Mouse (Mus musculus) limb, embryonic 13.5 days (tissue): ENCODE data around the gene 1700067P10Rik. TPM values are rescaled to one million over a fixed set of nuclear protein-coding genes. Genes with fewer than 3 reads are reported as not detected.

Experiments
- ATAC-seq: fragments of 200-750 bp; cut with Nextera tagmentation; 2 replicates; pipeline ENCODE4 v1.8.0; 2017; ENCODE audit warnings: low read depth, moderate number of reproducible peaks, moderate TSS enrichment; ENCODE audit not compliant: low FRiP score
- H3K27ac ChIP-seq: fragments of 300-500 bp; sonication (generic); 2 replicates; pipeline ENCODE4 v1.5.1; 2015; ENCODE audit warnings: inconsistent platforms, mild to moderate bottlenecking, moderate library complexity
- H3K27me3 ChIP-seq: fragments of 300-500 bp; sonication (generic); 2 replicates; pipeline ENCODE4 v1.6.1; 2015; ENCODE audit warnings: mild to moderate bottlenecking, inconsistent platforms
- H3K36me3 ChIP-seq: fragments of 300-500 bp; sonication (generic); 2 replicates; pipeline ENCODE4 v1.6.1; 2015; ENCODE audit warnings: inconsistent platforms, mild to moderate bottlenecking, moderate library complexity
- H3K4me1 ChIP-seq: fragments of 300-500 bp; sonication (generic); 2 replicates; pipeline ENCODE4 v1.6.1; 2015; ENCODE audit warnings: inconsistent platforms
- H3K4me2 ChIP-seq: fragments of 300-500 bp; sonication (generic); replicated peaks from 2 replicates; pipeline ENCODE4 v1.6.1; 2015; ENCODE audit warnings: inconsistent platforms, mild to moderate bottlenecking, moderate library complexity
- H3K4me3 ChIP-seq: fragments of 300-500 bp; sonication (generic); 2 replicates; pipeline ENCODE4 v1.5.1; 2015; ENCODE audit warnings: moderate library complexity, mild to moderate bottlenecking, inconsistent platforms
- H3K9ac ChIP-seq: fragments of 300-500 bp; sonication (generic); 2 replicates; pipeline ENCODE4 v1.6.1; 2015; ENCODE audit warnings: mild to moderate bottlenecking, inconsistent platforms
- H3K9me3 ChIP-seq: fragments of 300-500 bp; sonication (generic); 2 replicates; pipeline ENCODE4 v1.6.1; 2016; ENCODE audit warnings: inconsistent platforms
- WGBS: fragments of 180-500 bp; shearing (Covaris S2); methylation state at CpG from one replicate; pipeline ENCODE4 v1.1.7; 2015; 5-methylcytosine and 5-hydroxymethylcytosine counted together
- polyA plus RNA-seq: library from polyadenylated mRNA; unstranded; fragments of >200 nt; fragmentation: Nextera tagmentation; extraction: Ambion mirVana; gene quantifications from 2 replicates; pipeline ENCODE4 v1.2.1, GENCODE M21; 2015

Gene 1700067P10Rik
- polyA plus RNA-seq, 1 experiment from 2014 or later: not detected

DNA sequence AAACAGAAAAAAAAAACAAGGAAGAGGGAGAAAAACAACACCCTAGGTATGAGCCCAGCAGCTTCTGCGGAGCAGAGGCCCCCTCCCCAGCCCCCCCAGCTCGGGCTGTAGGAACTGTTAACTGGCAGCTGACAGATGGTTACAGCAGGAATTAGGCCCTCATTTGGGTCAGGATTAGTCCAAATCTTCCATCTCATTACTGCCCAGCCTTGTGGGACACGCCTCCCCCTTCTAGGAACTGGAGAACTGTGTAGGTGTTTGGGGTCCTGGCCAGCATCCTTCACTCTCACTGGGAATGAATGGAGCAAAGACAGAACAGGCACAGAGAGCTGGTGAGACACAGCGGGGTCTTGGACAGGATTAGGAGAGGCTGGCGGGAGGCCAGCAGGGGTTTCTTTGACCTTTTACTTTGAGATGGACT lies 24.0 kb upstream of the 1700067P10Rik start:
- H3K36me3 ChIP-seq: no peaks in the 10 kb centered on the region
- no peak overlapping the region for H3K4me3 ChIP-seq
- peaks cover 59% of the 10 kb centered on the region for H3K4me1 ChIP-seq
- H3K27ac ChIP-seq: peak overlapping the region; percentile 94
- no peaks in the 10 kb centered on the region for H3K27me3 ChIP-seq
- WGBS: 10% methylated on average over 5 of the region's 5 CpGs
- no peaks in the 10 kb centered on the region for H3K9me3 ChIP-seq
- H3K4me2 ChIP-seq: peak overlapping the region; percentile 50
- no peak overlapping the region for H3K9ac ChIP-seq
- peak; percentile 78 for ATAC-seq

GRCm38 (mm10) chr17:48067083-48067614 lies 22.0 kb upstream of the 1700067P10Rik start:
- Histone ChIP-seq H3K27me3 (no peaks in the 10 kb centered on the region), H3K4me3 (no peak overlapping the region), H3K9ac (no peak overlapping the region), H3K9me3 (peaks cover 6% of the 10 kb centered on the region; the same call in 1 of the 2 replicates), H3K27ac (peak overlapping the region; percentile 33; the same call in 1 of the 2 replicates), H3K4me2 (no peak overlapping the region), H3K36me3 (no peaks in the 10 kb centered on the region), H3K4me1 (peaks cover 59% of the 10 kb centered on the region)
- WGBS: 73% methylated on average over 10 of the region's 10 CpGs
- ATAC-seq: no peak

- Histone ChIP-seq H3K9me3 (peaks cover 6% of the 10 kb centered on the region; the same call in 1 of the 2 replicates), H3K9ac (no peak overlapping the region), H3K4me1 (peaks cover 59% of the 10 kb centered on the region), H3K27me3 (no peaks in the 10 kb centered on the region), H3K4me2 (no peak overlapping the region), H3K27ac (peak overlapping the region; percentile 33; the same call in 1 of the 2 replicates), H3K36me3 (no peaks in the 10 kb centered on the region), H3K4me3 (no peak overlapping the region)
- WGBS: 25% methylated on average over 5 of the region's 5 CpGs
- ATAC-seq: no peak
Measured at GRCm38 (mm10) chr17:48067729-48068128, 21.4 kb upstream of the 1700067P10Rik start.

GRCm38 (mm10) chr17:48080626-48081025 lies 8.5 kb upstream of the 1700067P10Rik start:
- ATAC-seq: no peak
- H3K9ac ChIP-seq: no peak overlapping the region
- 53% methylated on average over 3 of the region's 3 CpGs for WGBS

GRCm38 (mm10) chr17:48089446-48089845 lies 327 bp downstream of the 1700067P10Rik start:
- Histone ChIP-seq H3K4me3 (no peak overlapping the region), H3K27me3 (peaks cover 5% of the 10 kb centered on the region), H3K36me3 (no peaks in the 10 kb centered on the region), H3K9me3 (0 out of 2 replicates have a peak, but pooled peaks cover 3% of the 10 kb centered on the region), H3K27ac (no peak overlapping the region), H3K4me2 (no peak overlapping the region), H3K4me1 (peaks cover 11% of the 10 kb centered on the region), H3K9ac (no peak overlapping the region)
- WGBS: 72% methylated on average over 2 of the region's 2 CpGs
- no peak for ATAC-seq

More at GRCm38 (mm10) chr17:48080626-48081025, 8.5 kb upstream of the 1700067P10Rik start:
- no peak overlapping the region for H3K27ac ChIP-seq
- H3K9me3 ChIP-seq: no peaks in the 10 kb centered on the region
- H3K4me2 ChIP-seq: no peak overlapping the region
- no peaks in the 10 kb centered on the region for H3K27me3 ChIP-seq
- no peaks in the 10 kb centered on the region for H3K36me3 ChIP-seq
- no peak overlapping the region for H3K4me3 ChIP-seq
- no peaks in the 10 kb centered on the region for H3K4me1 ChIP-seq

- H3K9ac ChIP-seq: no peak overlapping the region
- 84% methylated on average over 12 of the region's 12 CpGs for WGBS
- 0 out of 2 replicates have a peak, but pooled peaks cover 3% of the 10 kb centered on the region for H3K9me3 ChIP-seq
- H3K36me3 ChIP-seq: no peaks in the 10 kb centered on the region
- no peak for ATAC-seq
- H3K4me1 ChIP-seq: peaks cover 20% of the 10 kb centered on the region
- no peak overlapping the region for H3K4me3 ChIP-seq
- H3K27ac ChIP-seq: no peak overlapping the region
- peaks cover 13% of the 10 kb centered on the region for H3K27me3 ChIP-seq
- H3K4me2 ChIP-seq: no peak overlapping the region
Measured at GRCm38 (mm10) chr17:48090305-48090704, 1.2 kb downstream of the 1700067P10Rik start.

DNA sequence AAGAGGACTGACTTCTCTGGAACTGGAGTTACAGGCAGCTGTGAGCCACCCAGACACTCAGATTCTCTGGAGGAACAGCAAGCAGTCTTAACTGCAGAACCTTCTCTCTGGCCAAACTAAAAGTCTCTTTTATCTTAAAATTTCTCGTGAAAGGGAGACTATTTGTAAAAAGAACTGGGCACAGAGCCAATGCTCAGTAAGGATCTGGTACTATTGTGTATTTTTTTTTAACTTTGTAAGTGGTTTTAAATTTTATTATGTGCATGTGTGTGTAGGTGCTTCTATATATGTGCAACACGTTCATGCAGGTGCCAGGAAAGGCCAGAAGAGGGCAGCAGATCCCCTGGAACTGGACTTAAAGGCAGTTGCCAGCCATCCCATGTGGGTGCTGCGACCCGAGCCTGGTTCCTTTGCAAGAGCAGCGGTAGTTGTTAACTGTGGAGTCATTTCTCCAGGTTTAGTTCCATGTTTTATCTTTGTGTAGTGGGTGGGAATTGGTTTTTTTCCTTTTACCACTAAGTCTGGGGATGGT lies 4.2 kb downstream of the 1700067P10Rik start:
- H3K9ac ChIP-seq: no peak overlapping the region
- peaks cover 39% of the 10 kb centered on the region for H3K27me3 ChIP-seq
- H3K4me2 ChIP-seq: no peak overlapping the region
- peak overlapping the region; percentile 58; the same call in 1 of the 2 replicates for H3K27ac ChIP-seq
- 0 out of 2 replicates have a peak, but pooled peaks cover 3% of the 10 kb centered on the region for H3K9me3 ChIP-seq
- H3K4me1 ChIP-seq: peaks cover 50% of the 10 kb centered on the region
- 64% methylated on average over 5 of the region's 5 CpGs for WGBS
- no peaks in the 10 kb centered on the region for H3K36me3 ChIP-seq
- H3K4me3 ChIP-seq: no peak overlapping the region
- no peak for ATAC-seq

DNA sequence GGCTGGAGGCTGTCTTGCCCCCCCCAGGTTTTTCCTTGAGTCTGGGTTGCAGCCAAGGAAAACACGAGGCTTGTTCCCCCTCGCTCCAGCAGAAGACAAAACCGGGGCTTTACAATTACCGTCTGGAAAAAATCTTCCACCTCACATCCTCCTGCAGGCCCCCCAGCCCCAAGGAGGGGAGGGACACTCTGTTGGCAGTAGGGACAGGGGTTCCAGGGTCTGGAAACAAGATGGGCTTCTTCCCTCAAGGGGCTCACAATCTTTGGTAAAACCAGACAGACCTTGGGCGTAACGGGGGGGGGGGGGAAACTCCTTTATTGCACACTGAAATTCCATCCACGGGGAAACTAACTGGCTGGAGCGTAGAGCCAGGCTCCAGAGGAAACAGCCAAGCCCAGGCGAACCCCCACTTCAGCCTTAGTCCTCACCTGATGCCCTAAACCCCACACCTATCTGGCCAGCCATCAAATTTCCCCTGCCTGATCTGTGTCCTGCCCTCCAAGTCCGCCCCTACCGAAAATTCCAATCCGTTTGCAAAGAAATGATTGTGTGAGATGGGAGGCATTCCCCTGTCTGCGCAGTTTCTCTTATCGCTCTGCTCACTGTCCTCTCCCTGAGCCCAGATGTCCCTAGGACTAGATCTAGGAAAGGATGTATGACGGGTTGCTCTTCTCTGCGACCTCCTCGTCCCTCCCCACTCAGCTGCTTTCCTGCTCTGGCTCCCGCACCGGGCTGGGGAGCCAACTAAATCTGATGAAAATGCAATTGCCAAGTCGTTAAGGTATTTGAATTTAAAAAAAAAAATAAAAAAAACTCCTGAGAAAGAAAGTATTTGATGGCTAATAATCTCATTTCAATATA lies 5.9 kb downstream of the 1700067P10Rik start:
- peak overlapping the region; percentile 15; the same call in 1 of the 2 replicates for H3K4me3 ChIP-seq
- H3K4me2 ChIP-seq: peak overlapping the region; percentile 67
- WGBS: 1% methylated on average over 19 of the region's 20 CpGs
- H3K36me3 ChIP-seq: no peaks in the 10 kb centered on the region
- H3K9me3 ChIP-seq: no peaks in the 10 kb centered on the region
- peak; percentile 51 for ATAC-seq
- peak overlapping the region; percentile 43; the same call in 1 of the 2 replicates for H3K9ac ChIP-seq
- peaks cover 55% of the 10 kb centered on the region for H3K27me3 ChIP-seq
- peak overlapping the region; percentile 81 for H3K27ac ChIP-seq
- H3K4me1 ChIP-seq: peaks cover 67% of the 10 kb centered on the region

GRCm38 (mm10) chr17:48095718-48096121 lies 6.6 kb downstream of the 1700067P10Rik start:
- Histone ChIP-seq H3K4me3 (peak overlapping the region; percentile 25), H3K4me1 (peaks cover 74% of the 10 kb centered on the region), H3K9ac (peak overlapping the region; percentile 51), H3K27ac (peak overlapping the region; percentile 74; the same call in 1 of the 2 replicates), H3K36me3 (no peaks in the 10 kb centered on the region), H3K27me3 (peaks cover 55% of the 10 kb centered on the region), H3K9me3 (no peaks in the 10 kb centered on the region), H3K4me2 (peak overlapping the region; percentile 67)
- 1% methylated on average over 26 of the region's 26 CpGs for WGBS
- no peak for ATAC-seq

DNA sequence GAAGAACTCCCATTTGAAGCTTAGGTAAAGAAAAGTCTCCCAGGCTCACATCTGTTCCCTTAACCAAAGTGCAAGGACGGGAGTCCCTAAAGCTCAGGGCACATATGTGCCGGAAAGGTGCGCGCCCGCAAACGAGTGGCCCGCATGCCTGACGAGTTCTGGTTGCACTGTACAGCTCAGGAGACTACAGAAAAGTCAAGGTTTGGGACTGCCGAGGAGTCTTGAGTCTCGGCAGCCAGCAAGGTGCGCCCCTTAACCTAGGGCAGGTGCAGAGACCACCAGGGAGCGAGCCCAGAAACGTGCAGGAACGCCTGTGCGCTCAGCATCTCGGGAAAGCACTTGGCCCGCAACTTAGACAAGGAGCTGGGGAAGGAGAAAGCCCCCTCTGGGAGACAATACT lies 7.2 kb downstream of the 1700067P10Rik start:
- Histone ChIP-seq H3K4me3 (peak overlapping the region; percentile 34; the same call in 1 of the 2 replicates), H3K9ac (0 out of 2 replicates have a peak overlapping the region, but pooled peaks have one; percentile 25), H3K36me3 (no peaks in the 10 kb centered on the region), H3K4me1 (peaks cover 75% of the 10 kb centered on the region), H3K27ac (peak overlapping the region; percentile 52; the same call in 1 of the 2 replicates), H3K27me3 (peaks cover 55% of the 10 kb centered on the region), H3K4me2 (peak overlapping the region; percentile 67), H3K9me3 (no peaks in the 10 kb centered on the region)
- no peak for ATAC-seq
- 3% methylated on average over 17 of the region's 17 CpGs for WGBS

GRCm38 (mm10) chr17:48097011-48097742 lies 8.1 kb downstream of the 1700067P10Rik start:
- H3K4me1 ChIP-seq: peaks cover 75% of the 10 kb centered on the region
- peak overlapping the region; percentile 34 for H3K4me3 ChIP-seq
- peak overlapping the region; percentile 56 for H3K9ac ChIP-seq
- WGBS: 2% methylated on average over 38 of the region's 41 CpGs
- H3K4me2 ChIP-seq: peak overlapping the region; percentile 67
- no peak for ATAC-seq
- peak overlapping the region; percentile 73; the same call in 1 of the 2 replicates for H3K27ac ChIP-seq
- H3K9me3 ChIP-seq: no peaks in the 10 kb centered on the region
- H3K36me3 ChIP-seq: no peaks in the 10 kb centered on the region
- H3K27me3 ChIP-seq: peaks cover 55% of the 10 kb centered on the region
